Mouse (Mus musculus): ENCODE results near the gene Gm26897. TPM values are rescaled to one million over a fixed set of nuclear protein-coding genes. Genes with fewer than 3 reads are reported as not detected.

Gm26897 gene
- not detected for total RNA-seq (2022)

DNA sequence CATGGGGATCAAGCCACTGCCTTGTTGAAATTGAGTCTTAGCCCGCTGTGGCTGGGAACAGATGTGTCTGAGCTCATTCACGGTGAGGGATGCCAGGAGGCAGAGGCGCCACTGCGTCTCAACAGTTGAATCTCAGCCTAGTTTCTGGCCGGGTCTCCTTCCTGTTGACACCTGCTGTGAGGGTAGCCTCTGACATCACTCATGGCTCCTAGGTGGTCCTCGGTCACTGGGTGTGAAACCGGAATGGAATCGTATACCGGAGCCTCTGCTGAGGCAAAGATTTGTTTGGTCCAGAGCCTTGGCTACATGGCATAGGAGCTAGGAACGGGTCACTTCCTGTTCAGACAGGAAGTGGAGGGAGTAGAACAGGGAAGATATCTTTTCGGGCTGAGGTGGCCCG is at the start of gene Gm26897:
Gene Gm26897 (plus strand): TSS at position 74 of the 400 bp plus-strand sequence.
- DNase-seq (ENCODE audit: low spot score in 2 of 2), result no peak

DNA sequence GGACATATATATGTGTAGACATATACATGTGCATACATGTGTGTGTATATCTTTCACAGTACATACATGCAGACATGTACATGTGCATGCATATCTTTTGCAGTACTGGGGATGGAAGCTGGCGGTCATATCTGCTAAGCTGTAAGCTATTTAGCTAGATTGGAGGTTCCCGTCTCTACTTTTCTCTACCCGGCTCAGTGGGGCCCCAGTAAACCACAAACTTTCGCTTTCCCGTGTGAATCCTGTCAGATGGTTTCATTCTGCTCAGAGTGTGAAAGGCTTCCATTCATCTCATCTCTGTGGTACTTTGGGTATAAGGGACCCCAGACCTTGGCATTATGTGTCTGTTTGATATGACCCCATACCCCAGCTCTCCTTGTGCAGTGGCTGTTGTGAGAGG is 46.4 kb upstream of the Gm26897 start:
- DNase-seq (ENCODE audit: low spot score in 2 of 2), result no peak

DNA sequence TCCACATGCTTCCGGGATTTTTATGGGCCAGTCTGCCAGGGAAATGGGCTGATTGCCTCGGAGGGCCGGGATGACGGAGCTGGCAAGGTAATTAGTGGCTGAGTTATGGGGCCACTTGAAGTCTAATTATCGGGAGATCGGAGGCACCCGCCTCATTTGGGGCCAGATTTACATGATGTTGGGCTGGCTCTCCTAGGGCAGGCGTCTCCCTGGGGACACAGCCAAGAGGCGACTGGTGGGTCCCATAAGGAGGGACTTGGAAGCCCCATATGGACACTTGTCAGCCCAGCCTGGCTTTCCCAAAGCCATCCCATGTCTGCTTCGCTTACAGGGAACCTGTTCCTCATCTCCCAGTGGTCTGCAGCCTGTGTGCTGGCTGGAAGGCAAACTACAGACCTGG is 45.1 kb upstream of the Gm26897 start:
- DNase-seq (ENCODE audit: low spot score in 2 of 2), result no peak

DNA sequence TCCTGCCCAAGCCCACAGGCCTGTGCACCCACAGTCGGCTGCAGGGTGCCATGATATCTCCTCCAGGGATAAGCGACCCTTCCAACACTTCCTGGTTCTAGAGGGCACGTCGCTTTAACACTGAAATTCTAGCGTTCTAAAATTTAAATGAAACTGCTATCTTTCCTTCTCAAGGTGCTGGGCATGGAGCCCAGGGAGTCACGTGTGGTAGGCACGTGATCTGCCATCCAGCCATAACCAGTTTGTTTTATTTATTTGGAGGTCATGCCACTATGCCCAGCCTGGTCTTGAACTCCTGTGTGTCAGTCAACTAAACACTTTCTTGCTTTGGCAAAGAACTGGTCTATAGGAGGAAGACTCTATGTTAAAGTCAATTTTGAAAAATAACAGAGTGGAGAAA is 35.7 kb upstream of the Gm26897 start:
- no peak for DNase-seq (ENCODE audit: low spot score in 2 of 2)

DNA sequence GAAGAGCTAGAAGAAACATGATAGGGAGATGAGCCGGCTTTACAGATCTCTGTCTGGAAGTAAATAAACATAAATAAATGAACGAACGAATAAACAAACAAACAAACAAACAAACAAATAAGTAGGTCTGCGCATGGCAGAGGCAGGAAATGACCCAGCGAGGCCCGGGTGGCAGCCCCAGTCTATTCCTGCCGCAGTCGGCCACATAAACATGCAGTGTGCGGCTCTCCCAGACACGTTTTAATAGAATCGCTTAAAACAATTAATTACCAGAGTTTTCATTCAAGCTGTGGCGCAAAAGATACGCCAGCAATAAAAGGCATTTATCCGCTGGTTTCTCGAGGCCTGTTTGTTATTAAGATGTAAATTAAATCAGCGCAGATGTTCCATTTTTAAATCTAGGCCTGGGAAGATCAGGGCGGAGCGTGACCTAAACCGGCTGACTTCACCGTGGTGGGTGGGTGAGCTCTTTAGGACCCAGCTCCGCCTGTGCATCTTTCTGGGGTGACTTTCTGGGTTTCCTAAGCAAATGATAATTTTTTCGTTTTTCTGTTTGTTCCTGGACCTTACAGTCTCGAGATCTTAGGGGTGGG is 33.9 kb upstream of the Gm26897 start:
- no peak for DNase-seq (ENCODE audit: low spot score in 2 of 2)

DNA sequence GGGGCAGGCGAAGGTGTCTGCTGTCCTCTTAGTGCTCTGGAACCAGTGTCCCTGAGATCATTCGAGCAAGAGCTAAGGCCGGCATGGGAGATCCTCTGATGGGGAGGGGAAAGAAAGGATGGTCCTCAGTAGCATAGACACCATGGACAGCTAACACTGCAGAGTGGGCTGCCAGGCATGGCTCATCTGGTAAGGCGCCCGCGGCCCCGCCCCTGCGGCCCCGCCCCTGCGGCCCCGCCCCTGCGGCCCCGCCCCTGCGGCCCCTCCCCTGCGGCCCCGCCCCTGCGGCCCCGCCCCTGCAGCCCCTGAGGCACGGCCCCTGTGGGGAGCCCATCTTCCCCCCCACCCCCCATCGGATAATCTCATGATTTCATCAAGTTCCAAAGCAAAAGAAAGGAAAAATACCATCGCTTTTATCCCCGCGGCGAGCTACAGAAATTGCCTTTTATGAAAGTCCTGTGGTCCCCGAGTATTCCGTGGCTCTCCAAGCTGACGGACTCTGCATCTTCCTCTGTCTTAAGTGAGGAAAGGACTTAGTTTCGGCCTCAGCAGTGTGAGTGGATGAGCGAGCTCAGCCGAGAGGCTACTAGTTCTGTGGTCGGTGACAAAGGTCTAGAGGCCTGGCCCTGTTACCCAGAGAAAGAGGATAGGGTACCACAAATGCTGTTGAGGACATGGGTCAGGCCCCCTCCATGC is 31.9 kb upstream of the Gm26897 start:
- no peak for DNase-seq (ENCODE audit: low spot score in 2 of 2)

DNA sequence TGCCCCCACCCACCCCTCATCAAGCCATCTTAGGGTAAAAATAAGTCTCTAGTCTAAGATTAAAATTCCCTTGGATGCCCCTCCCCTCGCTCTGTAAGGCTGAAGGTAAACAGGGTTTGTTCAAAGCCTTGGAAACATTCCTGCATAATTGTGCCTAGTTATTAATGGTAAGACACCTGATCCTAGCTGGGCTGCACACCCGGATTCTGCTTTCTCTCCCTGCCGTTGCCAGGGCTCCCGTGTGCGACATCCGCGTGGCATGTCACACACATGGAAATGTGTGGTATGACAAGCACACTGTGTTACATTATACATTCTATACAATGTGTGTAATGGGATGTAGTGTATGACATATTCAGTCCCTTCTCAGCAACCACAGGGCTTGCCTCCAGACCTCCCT is 30.1 kb upstream of the Gm26897 start:
- no peak for DNase-seq (ENCODE audit: low spot score in 2 of 2)

DNA sequence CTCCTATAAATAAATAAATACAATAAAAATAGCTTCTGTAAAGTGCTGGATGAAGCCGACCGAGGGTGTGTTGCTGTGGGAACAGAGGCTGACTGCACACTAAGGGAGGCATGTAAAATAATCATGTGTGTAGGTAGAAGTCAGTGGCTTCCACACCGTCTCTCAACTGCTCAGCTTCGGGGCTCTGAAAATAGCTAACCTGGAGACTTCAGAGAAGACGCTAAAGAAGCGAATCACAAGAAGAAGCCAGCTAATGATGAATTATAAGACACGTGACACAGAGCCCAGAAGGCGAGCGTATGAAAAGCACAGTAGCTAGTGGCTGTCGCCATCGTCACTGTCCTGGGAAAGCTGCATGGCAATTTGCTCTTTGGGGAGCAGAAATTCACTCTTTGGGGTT is 29.4 kb upstream of the Gm26897 start:
- no peak for DNase-seq (ENCODE audit: low spot score in 2 of 2)

DNA sequence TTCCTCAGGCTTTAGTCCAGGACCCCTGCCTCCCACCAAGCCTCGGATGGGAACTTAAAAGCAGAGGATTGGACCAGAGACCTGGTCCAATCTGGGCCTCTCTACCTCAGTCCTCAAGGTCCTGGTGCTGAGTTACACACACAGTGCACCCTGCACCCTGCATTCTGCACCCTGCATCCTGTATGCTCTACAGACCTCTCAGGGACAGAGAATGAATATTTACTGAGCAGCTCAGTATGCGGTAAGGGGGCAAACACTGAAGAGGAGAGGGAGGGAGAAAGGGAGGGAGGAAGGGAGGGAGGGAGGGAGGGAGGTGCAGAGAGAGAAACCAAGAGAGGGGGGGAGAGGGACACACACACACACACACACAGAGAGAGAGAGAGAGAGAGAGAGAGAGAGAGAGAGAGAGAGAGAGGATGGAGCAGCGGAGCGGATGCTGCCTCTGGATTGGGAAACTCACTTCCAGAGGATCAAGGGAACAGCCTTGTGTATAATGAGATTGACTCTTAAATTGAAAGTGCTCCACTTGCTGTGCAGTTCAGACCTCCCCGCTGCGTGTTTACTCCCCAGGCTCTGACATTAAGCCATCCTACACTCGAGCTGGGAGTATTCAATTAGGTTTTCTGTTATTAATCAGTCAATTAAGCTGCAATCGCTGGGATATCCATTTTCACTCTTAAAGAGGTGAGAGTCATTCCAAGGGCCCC is 24.4 kb upstream of the Gm26897 start:
- no peak for DNase-seq (ENCODE audit: low spot score in 2 of 2)

DNA sequence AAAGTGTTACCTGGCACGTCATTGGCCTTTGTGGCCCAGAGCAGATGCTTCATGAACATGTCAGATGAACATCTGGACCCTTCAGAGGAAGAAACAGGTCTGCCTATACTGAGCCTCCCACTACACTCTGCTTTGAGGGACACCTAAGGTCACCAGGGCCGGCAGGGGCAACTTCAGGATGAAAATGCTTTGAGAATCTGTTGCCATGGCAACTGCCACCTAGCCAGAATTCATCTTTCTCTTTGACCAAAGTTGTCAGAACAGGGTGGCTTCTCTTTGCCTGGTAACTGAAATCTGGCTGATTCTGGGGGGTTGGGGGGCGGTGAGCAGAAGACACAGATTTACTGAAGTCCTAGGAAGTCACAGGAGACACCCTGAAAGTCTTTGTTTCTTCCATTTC is 14.7 kb upstream of the Gm26897 start:
- no peak for DNase-seq (ENCODE audit: low spot score in 2 of 2)

DNA sequence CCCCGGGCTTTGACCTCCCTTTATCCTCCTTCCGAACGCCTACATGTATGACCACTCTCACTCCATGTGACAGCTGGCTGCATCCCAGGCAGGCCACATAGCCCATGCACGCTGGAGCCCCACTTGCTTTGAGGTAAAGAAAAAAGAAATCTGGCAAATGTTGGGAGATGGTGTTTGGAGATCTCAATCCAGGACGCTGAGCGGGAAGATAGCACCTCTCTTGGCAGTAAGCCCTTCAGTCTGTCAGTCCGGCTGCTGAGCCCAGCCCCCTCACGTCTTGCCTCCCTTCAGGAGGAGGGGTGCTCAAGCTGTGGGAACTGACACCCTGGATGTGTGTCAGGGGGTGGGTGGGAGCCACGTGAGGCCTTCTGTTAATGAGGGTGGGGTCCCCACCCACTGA is 13.0 kb upstream of the Gm26897 start:
- peak in 1 of 2 experiments; percentile 73 for DNase-seq (ENCODE audit: low spot score in 2 of 2)

DNA sequence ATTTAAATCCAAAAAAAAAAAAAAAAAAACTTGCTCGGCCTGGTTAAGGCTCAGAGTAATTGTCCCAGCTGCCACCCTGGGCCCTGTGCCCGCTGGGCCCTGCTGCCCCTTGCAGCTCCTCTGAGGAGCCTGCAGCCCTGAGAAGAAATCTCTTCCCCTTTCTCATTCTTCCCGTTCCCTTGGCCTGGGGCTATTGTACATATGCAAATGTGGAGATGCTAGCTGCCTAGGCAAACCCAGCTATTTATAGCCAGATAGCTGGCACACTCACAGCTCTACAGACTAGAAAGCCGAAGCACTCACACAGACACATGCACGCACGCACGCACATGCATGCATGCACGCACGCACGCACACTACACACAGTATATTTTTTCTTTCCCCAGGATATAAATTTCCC is 9.0 kb upstream of the Gm26897 start:
- DNase-seq (ENCODE audit: low spot score in 2 of 2), result peak in 1 of 2 experiments; percentile 55

DNA sequence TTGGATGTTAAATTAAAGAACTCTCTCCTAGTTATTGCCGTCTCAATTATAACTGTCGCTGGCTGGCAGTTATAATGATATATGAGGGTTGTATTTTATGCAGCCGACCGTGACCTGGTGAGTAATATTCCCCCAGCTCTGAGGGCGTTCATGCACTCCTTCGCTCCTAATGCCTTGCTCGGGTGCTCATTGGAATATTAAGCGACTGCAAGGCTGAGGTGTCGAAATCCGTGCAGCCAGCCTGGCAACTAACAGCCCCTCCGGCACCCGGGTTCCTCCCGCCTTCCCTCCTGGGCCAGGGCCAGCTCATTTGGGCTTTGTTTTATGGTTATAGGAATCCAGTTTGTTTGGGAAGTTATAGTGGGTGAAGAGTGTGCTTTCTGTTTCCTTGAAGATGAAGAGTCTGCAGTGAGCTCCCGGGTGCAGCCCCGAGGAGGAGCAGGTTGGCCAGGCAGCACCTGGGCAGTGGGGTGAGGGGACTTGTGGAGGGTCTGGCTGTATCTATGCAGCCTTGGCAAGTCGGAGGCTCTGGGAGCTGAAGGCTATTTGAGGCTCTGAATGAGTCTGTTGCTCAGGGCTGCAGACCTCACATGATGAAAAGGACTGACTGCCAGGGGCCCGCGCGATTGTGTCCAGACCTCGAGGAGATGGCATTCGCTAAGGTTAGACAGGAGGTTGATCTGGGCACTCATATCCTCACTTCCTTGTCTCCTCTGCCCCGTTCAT is 8.4 kb upstream of the Gm26897 start:
- no peak for DNase-seq (ENCODE audit: low spot score in 2 of 2)

DNA sequence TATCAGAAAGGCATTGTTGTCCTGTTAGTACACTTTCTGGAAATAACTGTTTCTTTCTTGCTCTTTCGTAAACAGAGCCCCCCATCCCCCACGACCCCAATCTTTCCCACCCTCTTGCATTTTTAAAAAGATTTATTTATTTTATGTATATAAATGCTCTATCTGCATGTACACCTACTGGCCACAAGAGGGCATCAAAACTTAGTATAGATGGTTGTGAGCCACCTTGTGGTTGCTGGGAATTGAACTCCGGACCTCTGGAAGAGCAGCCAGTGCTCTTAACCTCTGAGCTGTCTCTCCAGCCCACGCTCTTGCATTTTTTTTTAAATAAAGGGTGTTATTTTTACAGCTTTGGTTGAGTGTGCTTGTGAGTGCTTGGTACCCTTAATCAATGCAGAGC is 5.3 kb upstream of the Gm26897 start:
- no peak for DNase-seq (ENCODE audit: low spot score in 2 of 2)

DNA sequence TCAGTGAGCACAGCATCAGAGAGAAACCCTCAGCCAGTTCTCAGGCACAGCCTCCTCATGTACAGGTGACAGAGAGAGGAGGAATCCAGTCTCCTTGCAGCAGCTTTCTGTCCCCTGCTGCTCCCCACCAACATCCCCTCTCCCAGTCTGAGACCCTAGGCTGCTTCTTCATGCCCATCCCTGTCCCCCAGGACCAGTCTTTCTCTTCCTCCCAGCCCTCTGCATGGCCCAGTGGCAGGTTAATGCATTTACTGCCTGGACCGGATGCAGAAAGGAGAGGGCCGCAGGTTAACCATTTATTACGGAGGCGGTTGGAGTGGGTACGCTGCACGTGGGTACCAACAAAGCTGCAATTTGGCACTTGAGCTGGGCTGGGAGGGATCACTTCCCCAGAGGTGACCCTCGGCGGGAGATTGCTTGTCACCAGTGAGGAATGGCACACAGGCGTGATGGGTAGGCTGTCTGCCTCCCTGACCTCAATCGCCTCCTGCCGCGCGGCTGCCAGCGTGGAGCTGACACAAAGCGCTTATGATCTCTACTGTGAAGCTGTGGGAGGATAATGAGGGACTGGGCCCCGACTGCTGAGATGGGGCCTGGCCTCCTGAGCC is 3.1 kb upstream of the Gm26897 start:
- no peak for DNase-seq (ENCODE audit: low spot score in 2 of 2)

DNA sequence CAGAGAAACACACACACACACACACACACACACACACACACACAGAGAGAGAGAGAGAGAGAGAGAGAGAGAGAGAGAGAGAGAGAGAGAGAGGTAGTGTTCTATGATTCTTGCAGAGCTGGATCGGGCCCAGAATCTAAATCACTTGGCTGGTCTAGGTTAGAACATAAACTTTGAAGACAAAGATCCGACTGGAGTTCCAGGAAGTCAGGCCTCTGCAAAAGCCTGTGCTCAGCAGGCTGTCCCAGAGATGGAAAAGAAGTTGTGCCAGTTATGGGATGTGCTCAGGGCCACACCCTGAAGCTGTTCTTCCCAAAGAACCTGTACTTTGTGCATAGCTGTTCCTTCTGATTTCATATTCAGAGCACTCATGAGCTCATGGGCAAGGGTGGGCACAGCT is 1.5 kb upstream of the Gm26897 start:
- no peak for DNase-seq (ENCODE audit: low spot score in 2 of 2)

DNA sequence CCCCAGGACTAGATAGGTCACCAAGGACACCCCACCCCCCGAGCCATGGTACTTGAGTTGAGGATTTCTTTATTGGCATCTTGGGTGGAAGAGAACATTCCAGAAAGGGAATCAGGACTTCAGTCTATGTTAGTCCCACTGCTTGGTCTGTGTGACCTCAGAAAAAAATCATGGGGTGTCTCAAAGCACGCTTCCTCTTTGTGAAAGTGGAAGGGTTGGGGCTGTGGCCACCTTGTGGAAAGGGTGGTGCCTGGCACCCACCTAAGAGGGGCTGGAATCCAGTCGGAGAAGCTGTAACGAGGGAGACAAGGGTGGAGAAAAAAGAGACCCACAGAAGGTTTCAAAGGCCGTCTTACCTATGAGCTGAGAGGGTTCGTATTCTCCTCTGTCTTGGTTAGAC is 5.8 kb downstream of the Gm26897 start:
- DNase-seq (ENCODE audit: low spot score in 2 of 2), result no peak

DNA sequence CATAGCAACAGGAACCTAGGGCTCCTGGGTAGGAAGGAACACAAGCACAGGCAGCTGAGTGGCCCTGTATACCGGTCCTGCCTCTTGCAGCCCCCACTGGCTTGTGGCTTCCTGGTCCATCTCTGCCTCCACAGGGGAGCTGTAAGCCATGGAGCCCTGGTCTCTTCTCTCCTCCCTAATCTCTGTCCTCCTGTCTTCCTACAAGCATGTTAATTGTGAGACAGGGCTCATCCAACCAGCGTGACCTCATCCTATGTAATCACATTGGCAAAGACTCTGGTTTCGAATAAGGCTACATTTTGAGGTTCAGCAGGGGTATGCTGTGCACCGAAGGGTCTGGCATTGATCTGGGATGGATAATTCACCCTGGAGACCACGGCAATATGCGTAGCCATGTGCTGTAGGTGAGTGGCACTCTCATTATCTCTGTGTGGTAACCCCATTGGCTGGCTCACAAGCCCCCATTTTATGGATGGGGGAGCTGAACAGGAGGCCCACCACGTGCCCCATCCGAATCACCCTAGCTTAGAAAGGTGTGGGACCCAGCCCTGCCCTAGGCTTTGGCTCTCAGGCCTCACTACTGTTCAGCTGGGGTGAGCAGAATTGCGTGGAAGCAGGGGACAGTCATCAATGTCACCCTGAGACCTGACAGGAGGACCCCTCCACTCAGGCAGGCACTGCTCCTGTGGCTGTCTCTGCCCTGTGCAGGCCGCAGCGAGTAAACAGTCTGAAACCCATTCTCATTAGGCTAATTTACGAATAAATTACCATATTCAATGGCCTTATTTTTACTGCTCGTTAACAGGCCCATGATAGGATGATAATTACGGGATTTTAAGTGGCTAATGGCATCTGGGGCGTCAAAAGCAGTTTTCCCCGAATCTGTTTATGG is 6.9 kb downstream of the Gm26897 start:
- DNase-seq (ENCODE audit: low spot score in 2 of 2), result no peak

DNA sequence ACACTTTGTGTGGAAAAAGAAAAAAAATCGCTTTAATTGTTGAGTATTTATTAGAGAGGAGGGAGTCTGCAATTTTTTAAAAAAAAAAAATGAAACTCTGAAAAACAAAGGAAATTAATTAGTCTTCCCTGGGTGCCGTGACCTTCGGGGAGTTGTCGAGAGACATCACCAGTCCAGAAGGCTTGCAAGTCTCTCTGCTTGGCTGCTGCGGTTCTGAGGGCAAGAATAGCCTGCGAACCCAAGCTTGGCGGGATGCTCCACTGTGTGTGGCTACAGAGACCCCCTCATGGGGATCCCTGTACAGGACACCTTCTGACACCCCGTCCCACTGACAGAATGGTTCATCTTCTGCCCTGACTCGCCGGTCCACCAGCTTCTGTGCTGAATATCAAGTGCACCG is 7.6 kb downstream of the Gm26897 start:
- DNase-seq (ENCODE audit: low spot score in 2 of 2), result no peak

DNA sequence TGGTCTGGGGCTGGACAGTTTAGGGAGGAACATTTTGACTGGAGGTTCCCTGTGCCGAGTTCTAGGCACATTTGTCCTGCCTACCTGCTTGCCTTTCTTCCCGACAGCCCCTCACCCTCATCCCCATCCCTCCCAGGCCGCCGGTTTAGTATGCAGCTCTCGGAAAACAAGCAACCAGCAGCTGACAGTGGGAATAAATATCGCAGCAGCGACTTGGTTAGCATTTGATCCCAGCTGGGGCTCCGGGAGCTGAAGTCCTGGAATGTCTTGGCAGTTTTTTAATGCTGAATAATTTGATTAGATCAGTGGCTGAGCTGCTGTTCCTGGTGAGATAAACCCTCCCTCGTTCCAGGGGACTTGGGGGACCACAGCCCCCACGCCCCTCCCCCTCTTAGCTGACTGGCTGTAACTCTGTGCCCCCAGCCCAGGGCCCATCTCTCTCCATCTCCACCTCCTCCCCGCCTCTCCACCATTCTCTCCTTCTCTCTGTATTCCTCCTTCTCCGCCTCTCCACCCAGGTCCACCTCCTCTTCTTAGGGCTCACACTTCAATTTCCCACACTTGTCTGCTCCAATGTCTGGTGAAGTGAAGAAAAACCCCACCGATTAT is 8.7 kb downstream of the Gm26897 start:
- no peak for DNase-seq (ENCODE audit: low spot score in 2 of 2)

Data from left cerebral cortex, adult 8-10 months (tissue).